Mouse (Mus musculus): ENCODE measurements around the gene Siah3.

DNA sequence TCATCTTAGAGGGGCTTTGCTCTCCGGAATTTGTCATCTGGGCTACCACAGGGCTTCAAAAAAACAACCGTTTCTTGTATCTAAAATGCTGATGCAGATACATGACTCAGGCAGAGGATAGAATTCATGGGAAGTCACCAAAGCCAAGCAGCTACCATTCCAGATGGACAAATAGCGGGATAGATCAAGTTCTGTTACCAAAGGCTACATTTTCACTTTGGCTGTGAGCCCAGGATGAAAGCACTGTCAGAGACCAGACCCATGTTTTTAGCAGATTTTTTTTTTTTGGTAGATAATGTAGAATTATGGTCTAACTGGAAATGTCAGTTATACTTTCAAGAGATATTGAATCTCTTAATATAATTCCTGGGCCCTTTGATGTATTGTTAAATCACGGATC, 7.4 kb downstream of the Siah3 start:
- TF ChIP-seq POLR2A (IDR thresholded peaks at IDR 0.05; ENCODE audit: borderline replicate concordance, control insufficient read depth, low read depth, low read length) (no peak), CTCF (IDR thresholded peaks at IDR 0.05; ENCODE audit: control insufficient read depth, insufficient read depth, low read length) (no peak)
